Mouse (Mus musculus) activated CD4-positive, CD25-positive, alpha-beta regulatory T cell (primary cell): Measurements from ENCODE around the gene Hlx. TPM values are rescaled to one million over a fixed set of nuclear protein-coding genes. Genes with fewer than 3 reads are reported as not detected.

ENCODE experiments used
- polyA plus RNA-seq, 2 experiments: library from polyadenylated mRNA; unstranded; fragments of 100-300 nt; shearing (Covaris generic); gene quantifications; one replicate each; pipeline ENCODE4 v1.2.1; 2017

The Hlx gene
- 1 to 10 TPM in 1 of 2 experiments, under 1 TPM in 1; 0.19 to 1.6 TPM for polyA plus RNA-seq

DNA sequence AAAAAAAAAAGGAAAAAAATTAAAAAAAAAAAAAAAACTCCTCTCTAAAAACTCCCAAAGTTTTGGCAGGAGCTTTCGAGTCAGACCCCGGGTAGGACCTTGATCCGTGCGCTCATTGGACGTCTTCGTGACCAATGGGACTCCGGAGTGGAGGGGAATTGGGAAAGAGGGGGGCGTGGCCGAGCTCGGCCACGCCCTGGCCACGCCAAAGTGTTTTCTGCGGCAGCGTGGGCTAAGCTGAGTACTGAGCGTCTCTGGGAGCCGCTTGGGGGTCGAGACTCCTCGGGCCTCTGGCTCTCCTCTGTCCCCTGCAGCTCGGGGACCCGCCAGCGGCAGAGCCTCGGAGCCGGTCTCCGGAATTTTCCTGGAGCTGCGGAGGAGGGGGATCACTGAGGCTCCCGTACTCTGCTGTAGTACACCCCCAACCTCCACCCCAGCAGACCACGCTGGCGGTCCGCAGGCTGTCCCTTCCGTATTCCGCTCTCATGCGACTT is at the start of gene Hlx:
TSS of gene Hlx (minus strand) at position 64 of the 494 bp plus-strand sequence.

Other genes with a start within 250 kb of the Hlx start
- gene Marc1, start 78.7 kb upstream of the Hlx start, polyA plus RNA-seq = under 1 TPM in 1 of 2 experiments, not detected in 1; 0.26 TPM
- gene Marc2, start 113.8 kb upstream of the Hlx start, polyA plus RNA-seq = 100 to 1,000 TPM; 318 to 403 TPM
- gene C130074G19Rik, start 150.6 kb upstream of the Hlx start, polyA plus RNA-seq = not detected